Mouse (Mus musculus): ENCODE measurements at regions not wholly inside any gene's neighbourhood (a gene's known extent, or its start where the extent isn't known, plus 50 kb on each side); places are given as distances from the start of the nearest gene placed in this dataset.

- DNase-seq (ENCODE audit: low read depth, low spot score): no peak
These were observed 201.5 kb downstream of the Gadd45g start for GRCm38 (mm10) chr13:52047937-52048336.

GRCm38 (mm10) chr13:52048777-52049176 is 202.3 kb downstream of the Gadd45g start:
- no peak for DNase-seq (ENCODE audit: low read depth, low spot score)

GRCm38 (mm10) chr13:52049249-52049648 is 202.8 kb downstream of the Gadd45g start:
- DNase-seq (ENCODE audit: low read depth, low spot score): no peak

GRCm38 (mm10) chr13:52055741-52056140 is 209.3 kb downstream of the Gadd45g start:
- DNase-seq (ENCODE audit: low read depth, low spot score): no peak

- no peak for DNase-seq (ENCODE audit: low read depth, low spot score)
These were observed 211.0 kb downstream of the Gadd45g start for GRCm38 (mm10) chr13:52057456-52057855.

GRCm38 (mm10) chr13:52059756-52060417 is 213.4 kb downstream of the Gadd45g start:
- DNase-seq (ENCODE audit: low read depth, low spot score): no peak

GRCm38 (mm10) chr13:52060418-52060870 is 214.0 kb downstream of the Gadd45g start:
- no peak for DNase-seq (ENCODE audit: low read depth, low spot score)

- DNase-seq (ENCODE audit: low read depth, low spot score): no peak
These were observed 215.0 kb downstream of the Gadd45g start for GRCm38 (mm10) chr13:52061454-52061853.

- DNase-seq (ENCODE audit: low read depth, low spot score): peak; percentile 90
These were observed 215.4 kb downstream of the Gadd45g start for GRCm38 (mm10) chr13:52061881-52062280.

GRCm38 (mm10) chr13:52062576-52062975 is 216.1 kb downstream of the Gadd45g start:
- DNase-seq (ENCODE audit: low read depth, low spot score): no peak

- DNase-seq (ENCODE audit: low read depth, low spot score): no peak
These were observed 218.8 kb downstream of the Gadd45g start for GRCm38 (mm10) chr13:52065274-52065673.

GRCm38 (mm10) chr13:52065720-52066119 is 219.2 kb downstream of the Gadd45g start:
- DNase-seq (ENCODE audit: low read depth, low spot score): no peak

- DNase-seq (ENCODE audit: low read depth, low spot score): no peak
These were observed 220.6 kb downstream of the Gadd45g start for GRCm38 (mm10) chr13:52067048-52067447.

GRCm38 (mm10) chr13:52068886-52069439 is 222.5 kb downstream of the Gadd45g start:
- no peak for DNase-seq (ENCODE audit: low read depth, low spot score)

- peak; percentile 41 for DNase-seq (ENCODE audit: low read depth, low spot score)
These were observed 223.2 kb downstream of the Gadd45g start for GRCm38 (mm10) chr13:52069714-52070113.

- DNase-seq (ENCODE audit: low read depth, low spot score): peak; percentile 79
These were observed 224.5 kb downstream of the Gadd45g start for GRCm38 (mm10) chr13:52070731-52071663.

- no peak for DNase-seq (ENCODE audit: low read depth, low spot score)
These were observed 231.1 kb downstream of the Gadd45g start for GRCm38 (mm10) chr13:52077616-52078015.

GRCm38 (mm10) chr13:52078561-52078960 is 232.1 kb downstream of the Gadd45g start:
- no peak for DNase-seq (ENCODE audit: low read depth, low spot score)

- DNase-seq (ENCODE audit: low read depth, low spot score): no peak
These were observed 233.3 kb downstream of the Gadd45g start for GRCm38 (mm10) chr13:52079678-52080246.

GRCm38 (mm10) chr13:52083601-52084455 is 237.3 kb downstream of the Gadd45g start:
- peak; percentile 41 for DNase-seq (ENCODE audit: low read depth, low spot score)

- DNase-seq (ENCODE audit: low read depth, low spot score): no peak
These were observed 238.6 kb downstream of the Gadd45g start for GRCm38 (mm10) chr13:52085110-52085509.

Data from R1 (cell line).